In genomic region chr1:157448805-157449188, GRCm38 (mm10) we compare ENCODE assay signal across 17 mouse cellular contexts. TPM values are rescaled to one million over a fixed set of nuclear protein-coding genes. Genes with fewer than 3 reads are reported as not detected.
DNase-seq lines count a peak whose midpoint lies in the region; ATAC-seq and TF ChIP-seq lines count a peak whose summit lies in the region.
"Had no signal": no experiment of that assay in that cellular context is flagged by ENCODE, and none has a peak within 500 bp of the region (broad histone marks: within the 10 kb centered on the region; RNA-seq: fewer than 3 reads in every experiment).

No protein-coding gene starts in this region.

- H3K9ac ChIP-seq in hindbrain, embryonic 13.5 days: no peak overlapping the region
- H3K9ac ChIP-seq in hindbrain, postnatal 0 days (replicated peaks; ENCODE audit: low read length): no peak overlapping the region
- no peak overlapping the region for H3K9ac ChIP-seq in midbrain, embryonic 15.5 days
- H3K9ac ChIP-seq in heart, postnatal 0 days (replicated peaks; ENCODE audit: low read depth, low read length): no peak overlapping the region
- H3K9ac ChIP-seq in limb, embryonic 12.5 days (replicated peaks): no peak overlapping the region
- no peak overlapping the region for H3K9ac ChIP-seq in intestine, postnatal 0 days (ENCODE audit: low read depth, low read length)
- H3K9ac ChIP-seq: intestine, embryonic 15.5 days; liver, embryonic 15.5 days; neural tube, embryonic 15.5 days had no signal

- TF ChIP-seq EP300 in heart, postnatal 0 days (IDR thresholded peaks at IDR 0.05; ENCODE audit: low read depth): no peak

- no peak for DNase-seq in hindbrain, postnatal 0 days (ENCODE audit: low spot score)
- no peak for DNase-seq in midbrain, embryonic 10.5 days (ENCODE audit: low spot score)
- DNase-seq in heart, postnatal 0 days (ENCODE audit: low spot score): no peak
- no peak for DNase-seq in left cerebral cortex, adult 18-20 months (ENCODE audit: low spot score in 2 of 2)
- DNase-seq: cerebellum, adult 2 months; layer of hippocampus, adult 9-11 months; right cerebral cortex, adult 18-20 months had no signal

- H3K9me3 ChIP-seq in hindbrain, embryonic 13.5 days: no peaks in the 10 kb centered on the region
- H3K9me3 ChIP-seq in hindbrain, postnatal 0 days (ENCODE audit: low read length): no peaks in the 10 kb centered on the region
- no peaks in the 10 kb centered on the region for H3K9me3 ChIP-seq in midbrain, embryonic 10.5 days (replicated peaks)
- H3K9me3 ChIP-seq in midbrain, embryonic 15.5 days: no peaks in the 10 kb centered on the region
- no peaks in the 10 kb centered on the region for H3K9me3 ChIP-seq in heart, postnatal 0 days (replicated peaks; ENCODE audit: control insufficient read depth, low read length)
- no peaks in the 10 kb centered on the region for H3K9me3 ChIP-seq in limb, embryonic 12.5 days
- H3K9me3 ChIP-seq in intestine, postnatal 0 days (ENCODE audit: control insufficient read depth): no peaks in the 10 kb centered on the region
- H3K9me3 ChIP-seq: intestine, embryonic 15.5 days; liver, embryonic 15.5 days; megakaryocyte, embryonic 14.5 days; neural tube, embryonic 15.5 days had no signal

- H3K36me3 ChIP-seq in hindbrain, embryonic 13.5 days: no peaks in the 10 kb centered on the region
- H3K36me3 ChIP-seq in hindbrain, postnatal 0 days (ENCODE audit: insufficient read depth, low read length): no peaks in the 10 kb centered on the region
- H3K36me3 ChIP-seq in midbrain, embryonic 10.5 days: no peaks in the 10 kb centered on the region
- H3K36me3 ChIP-seq in midbrain, embryonic 15.5 days (replicated peaks): no peaks in the 10 kb centered on the region
- H3K36me3 ChIP-seq in heart, postnatal 0 days (replicated peaks; ENCODE audit: control insufficient read depth, insufficient read depth, low read length): no peaks in the 10 kb centered on the region
- no peaks in the 10 kb centered on the region for H3K36me3 ChIP-seq in limb, embryonic 12.5 days
- H3K36me3 ChIP-seq in intestine, postnatal 0 days (ENCODE audit: control insufficient read depth, insufficient read depth): no peaks in the 10 kb centered on the region
- H3K36me3 ChIP-seq: intestine, embryonic 15.5 days; liver, embryonic 15.5 days; neural tube, embryonic 15.5 days had no signal

- H3K27me3 ChIP-seq in hindbrain, embryonic 13.5 days: peaks cover 16% of the 10 kb centered on the region
- H3K27me3 ChIP-seq in hindbrain, postnatal 0 days (ENCODE audit: insufficient read depth, low read length): no peaks in the 10 kb centered on the region
- H3K27me3 ChIP-seq in midbrain, embryonic 10.5 days (ENCODE audit: low read depth, poor library complexity, severe bottlenecking): peaks cover 69% of the 10 kb centered on the region
- no peaks in the 10 kb centered on the region for H3K27me3 ChIP-seq in midbrain, embryonic 15.5 days (replicated peaks)
- no peaks in the 10 kb centered on the region for H3K27me3 ChIP-seq in heart, postnatal 0 days (ENCODE audit: control insufficient read depth, insufficient read depth, low read length)
- peaks cover 30% of the 10 kb centered on the region for H3K27me3 ChIP-seq in limb, embryonic 12.5 days
- no peaks in the 10 kb centered on the region for H3K27me3 ChIP-seq in intestine, postnatal 0 days (replicated peaks; ENCODE audit: control insufficient read depth, insufficient read depth, low read length)
- H3K27me3 ChIP-seq: intestine, embryonic 15.5 days; neural tube, embryonic 15.5 days had no signal

- H3K4me3 ChIP-seq in hindbrain, embryonic 13.5 days: no peak overlapping the region
- H3K4me3 ChIP-seq in hindbrain, postnatal 0 days (ENCODE audit: low read length): no peak overlapping the region
- H3K4me3 ChIP-seq in midbrain, embryonic 10.5 days: no peak overlapping the region
- H3K4me3 ChIP-seq in midbrain, embryonic 15.5 days: no peak overlapping the region
- no peak overlapping the region for H3K4me3 ChIP-seq in heart, postnatal 0 days (ENCODE audit: low read depth, low read length)
- no peak overlapping the region for H3K4me3 ChIP-seq in limb, embryonic 12.5 days (replicated peaks)
- no peak overlapping the region for H3K4me3 ChIP-seq in intestine, postnatal 0 days (ENCODE audit: low read depth, low read length)
- H3K4me3 ChIP-seq: liver, embryonic 15.5 days; megakaryocyte, embryonic 14.5 days had no signal

- WGBS in hindbrain, embryonic 13.5 days: 76% methylated on average over 5 of the region's 5 CpGs
- 77% methylated on average over 5 of the region's 5 CpGs for WGBS in hindbrain, postnatal 0 days
- 65% methylated on average over 5 of the region's 5 CpGs for WGBS in midbrain, embryonic 10.5 days
- WGBS in midbrain, embryonic 15.5 days: 67% methylated on average over 5 of the region's 5 CpGs
- 45% methylated on average over 5 of the region's 5 CpGs for WGBS in heart, postnatal 0 days
- WGBS in limb, embryonic 12.5 days: 54% methylated on average over 5 of the region's 5 CpGs
- 80% methylated on average over 5 of the region's 5 CpGs for WGBS in intestine, postnatal 0 days

- no peak for TF ChIP-seq CTCF in hindbrain, postnatal 0 days (IDR thresholded peaks at IDR 0.05; ENCODE audit: low read depth)
- no peak for TF ChIP-seq CTCF in heart, postnatal 0 days (IDR thresholded peaks at IDR 0.05; ENCODE audit: low read depth)
- no peak for TF ChIP-seq CTCF in intestine, postnatal 0 days (IDR thresholded peaks at IDR 0.05; ENCODE audit: low read depth)

- no peak overlapping the region for H3K4me2 ChIP-seq in hindbrain, embryonic 13.5 days
- H3K4me2 ChIP-seq in hindbrain, postnatal 0 days (ENCODE audit: low read depth, low read length): no peak overlapping the region
- no peak overlapping the region for H3K4me2 ChIP-seq in midbrain, embryonic 15.5 days
- no peak overlapping the region for H3K4me2 ChIP-seq in heart, postnatal 0 days (ENCODE audit: low read depth, low read length)
- H3K4me2 ChIP-seq in limb, embryonic 12.5 days: no peak overlapping the region
- H3K4me2 ChIP-seq in intestine, postnatal 0 days (replicated peaks; ENCODE audit: low read depth): no peak overlapping the region

- H3K27ac ChIP-seq in hindbrain, embryonic 13.5 days: peak overlapping the region; percentile 18; the same call in 1 of the 2 replicates
- no peak overlapping the region for H3K27ac ChIP-seq in hindbrain, postnatal 0 days
- H3K27ac ChIP-seq in midbrain, embryonic 10.5 days (replicated peaks): peak overlapping the region; percentile 24; the same call in 1 of the 2 replicates
- H3K27ac ChIP-seq in midbrain, embryonic 15.5 days: no peak overlapping the region
- H3K27ac ChIP-seq in heart, postnatal 0 days (ENCODE audit: low read depth): peak overlapping the region; percentile 71
- H3K27ac ChIP-seq in limb, embryonic 12.5 days: 0 out of 2 replicates have a peak overlapping the region, but pooled peaks have one; percentile 7
- H3K27ac ChIP-seq in intestine, postnatal 0 days (ENCODE audit: low read depth, low read length): no peak overlapping the region
- H3K27ac ChIP-seq: intestine, embryonic 15.5 days; liver, embryonic 15.5 days; neural tube, embryonic 15.5 days; stomach, postnatal 0 days had no signal

- H3K4me1 ChIP-seq in hindbrain, embryonic 13.5 days (replicated peaks): peaks cover 46% of the 10 kb centered on the region
- peaks cover 9% of the 10 kb centered on the region for H3K4me1 ChIP-seq in hindbrain, postnatal 0 days (ENCODE audit: insufficient read depth, low read length)
- peaks cover 76% of the 10 kb centered on the region for H3K4me1 ChIP-seq in midbrain, embryonic 10.5 days
- peaks cover 38% of the 10 kb centered on the region for H3K4me1 ChIP-seq in midbrain, embryonic 15.5 days
- peaks cover 29% of the 10 kb centered on the region for H3K4me1 ChIP-seq in heart, postnatal 0 days (ENCODE audit: control insufficient read depth, insufficient read depth)
- H3K4me1 ChIP-seq in limb, embryonic 12.5 days (replicated peaks): peaks cover 37% of the 10 kb centered on the region
- H3K4me1 ChIP-seq in intestine, postnatal 0 days (replicated peaks; ENCODE audit: control insufficient read depth, insufficient read depth, low read length): no peaks in the 10 kb centered on the region

- ATAC-seq in hindbrain, embryonic 13.5 days (ENCODE audit: low FRiP score): no peak
- ATAC-seq in hindbrain, postnatal 0 days: no peak
- ATAC-seq in midbrain, embryonic 15.5 days (replicated peaks): no peak
- ATAC-seq in heart, postnatal 0 days (ENCODE audit: insufficient read depth, low read depth): no peak
- no peak for ATAC-seq in limb, embryonic 12.5 days (ENCODE audit: insufficient number of reproducible peaks, insufficient read depth, low FRiP score, low TSS enrichment, low read depth)
- ATAC-seq in intestine, postnatal 0 days: no peak
- ATAC-seq: activated CD4-positive, CD25-positive, alpha-beta regulatory T cell, adult 4 months had no signal

RNA-seq across cellular contexts. Expression of gene Cryzl2, which starts 9.6 kb away (rescaled TPM):
- polyA plus RNA-seq in hindbrain, embryonic 13.5 days (2015; fragmentation: Nextera tagmentation; extraction: Ambion mirVana): 6.8 and 8.8 TPM in 2 replicates
- total RNA-seq in hindbrain, postnatal 0 days (2014; rRNA removed): 11.4 and 12.9 TPM in 2 replicates
- polyA plus RNA-seq in hindbrain, postnatal 0 days (2015; fragmentation: Nextera tagmentation; extraction: Ambion mirVana): 10.6 and 11.6 TPM in 2 replicates
- 6.4 and 7.3 TPM in 2 replicates for polyA plus RNA-seq in midbrain, embryonic 10.5 days (2016; fragmentation: Nextera tagmentation; extraction: Ambion mirVana)
- 5.3 and 7.9 TPM in 2 replicates for polyA plus RNA-seq in midbrain, embryonic 15.5 days (2015; fragmentation: Nextera tagmentation; extraction: Ambion mirVana)
- 31.0 and 45.7 TPM in 2 replicates for total RNA-seq in heart, postnatal 0 days (2014; rRNA removed; ENCODE audit: low replicate concordance)
- polyA plus RNA-seq in heart, postnatal 0 days (2015; fragmentation: Nextera tagmentation; extraction: Ambion mirVana): 38.1 and 38.5 TPM in 2 replicates
- 7.9 and 8.2 TPM in 2 replicates for polyA plus RNA-seq in limb, embryonic 12.5 days (2016; fragmentation: Nextera tagmentation; extraction: Ambion mirVana)
- 1 to 10 TPM; 6.0 to 6.3 TPM for total RNA-seq in left cerebral cortex, adult 18-20 months (2021)
- polyA plus RNA-seq in intestine, postnatal 0 days (2015; fragmentation: Nextera tagmentation; extraction: Ambion mirVana): 8.8 and 10.5 TPM in 2 replicates

RNA-seq across cellular contexts. Expression of gene Rasal2, which starts 36.4 kb away (rescaled TPM):
- polyA plus RNA-seq in hindbrain, embryonic 13.5 days (2015; fragmentation: Nextera tagmentation; extraction: Ambion mirVana): 45.1 and 47.0 TPM in 2 replicates
- 37.0 TPM in 2 replicates for total RNA-seq in hindbrain, postnatal 0 days (2014; rRNA removed)
- 31.3 and 33.7 TPM in 2 replicates for polyA plus RNA-seq in hindbrain, postnatal 0 days (2015; fragmentation: Nextera tagmentation; extraction: Ambion mirVana)
- 8.8 and 16.5 TPM in 2 replicates for polyA plus RNA-seq in midbrain, embryonic 10.5 days (2016; fragmentation: Nextera tagmentation; extraction: Ambion mirVana)
- 50.4 and 58.7 TPM in 2 replicates for polyA plus RNA-seq in midbrain, embryonic 15.5 days (2015; fragmentation: Nextera tagmentation; extraction: Ambion mirVana)
- 28.9 and 35.9 TPM in 2 replicates for total RNA-seq in heart, postnatal 0 days (2014; rRNA removed; ENCODE audit: low replicate concordance)
- 18.5 and 20.2 TPM in 2 replicates for polyA plus RNA-seq in heart, postnatal 0 days (2015; fragmentation: Nextera tagmentation; extraction: Ambion mirVana)
- polyA plus RNA-seq in limb, embryonic 12.5 days (2016; fragmentation: Nextera tagmentation; extraction: Ambion mirVana): 10.1 and 11.6 TPM in 2 replicates
- 10 to 100 TPM; 81.5 to 81.6 TPM for total RNA-seq in left cerebral cortex, adult 18-20 months (2021)
- 5.3 and 6.7 TPM in 2 replicates for polyA plus RNA-seq in intestine, postnatal 0 days (2015; fragmentation: Nextera tagmentation; extraction: Ambion mirVana)

RNA-seq across cellular contexts. Expression of gene Sec16b, which starts 57.7 kb away (rescaled TPM):
- 0.31 and 0.35 TPM in 2 replicates for polyA plus RNA-seq in hindbrain, embryonic 13.5 days (2015; fragmentation: Nextera tagmentation; extraction: Ambion mirVana)
- total RNA-seq in hindbrain, postnatal 0 days (2014; rRNA removed): 0.21 and 0.22 TPM in 2 replicates
- 0.41 and 0.54 TPM in 2 replicates for polyA plus RNA-seq in hindbrain, postnatal 0 days (2015; fragmentation: Nextera tagmentation; extraction: Ambion mirVana)
- 0.49 and 0.63 TPM in 2 replicates for polyA plus RNA-seq in midbrain, embryonic 10.5 days (2016; fragmentation: Nextera tagmentation; extraction: Ambion mirVana)
- 0.34 TPM in 2 replicates for polyA plus RNA-seq in midbrain, embryonic 15.5 days (2015; fragmentation: Nextera tagmentation; extraction: Ambion mirVana)
- 1.1 and 1.3 TPM in 2 replicates for total RNA-seq in heart, postnatal 0 days (2014; rRNA removed; ENCODE audit: low replicate concordance)
- polyA plus RNA-seq in heart, postnatal 0 days (2015; fragmentation: Nextera tagmentation; extraction: Ambion mirVana): 0.91 and 0.94 TPM in 2 replicates
- 1.9 and 2.2 TPM in 2 replicates for polyA plus RNA-seq in limb, embryonic 12.5 days (2016; fragmentation: Nextera tagmentation; extraction: Ambion mirVana)
- total RNA-seq in left cerebral cortex, adult 18-20 months (2021): 1 to 10 TPM; 1.4 to 1.8 TPM
- polyA plus RNA-seq in intestine, postnatal 0 days (2015; fragmentation: Nextera tagmentation; extraction: Ambion mirVana): 28.6 and 33.0 TPM in 2 replicates

Comparison
In these comparisons a context has a peak if more than half of its experiments do, and no peak if none do; other contexts are left out.
1. H3K27ac ChIP-seq: peak in hindbrain, embryonic 13.5 days (single experiment), midbrain, embryonic 10.5 days (single experiment), heart, postnatal 0 days (single experiment) and limb, embryonic 12.5 days (single experiment); none in hindbrain, postnatal 0 days (single experiment), midbrain, embryonic 15.5 days (single experiment) and intestine, postnatal 0 days (single experiment).